Mouse (Mus musculus) adrenal gland (tissue): ENCODE data around the gene Sepsecs.

Experiments used
- intact Hi-C: fragments of 180-260 bp; cut with DNase I; formaldehyde crosslinking; loops from one replicate; pipeline ENCODE4 v1.15.1; 2025

The Sepsecs gene

GRCm38 (mm10) chr5:52611315-52611895 lies 58.1 kb downstream of the Sepsecs start:
- intact Hi-C loops, result no loop called here

GRCm38 (mm10) chr5:52610306-52610705 lies 59.2 kb downstream of the Sepsecs start:
- intact Hi-C loops, result no loop called here

- intact Hi-C loops, result no loop called here
These were observed 59.8 kb downstream of the Sepsecs start for GRCm38 (mm10) chr5:52609672-52610071.

- intact Hi-C loops, result no loop called here
These were observed 64.9 kb downstream of the Sepsecs start for GRCm38 (mm10) chr5:52604582-52605041.

- intact Hi-C loops, result no loop called here
These were observed 78.9 kb downstream of the Sepsecs start for GRCm38 (mm10) chr5:52590612-52591011.
